Mouse (Mus musculus): ENCODE results near the gene Exog.

Exog gene

DNA sequence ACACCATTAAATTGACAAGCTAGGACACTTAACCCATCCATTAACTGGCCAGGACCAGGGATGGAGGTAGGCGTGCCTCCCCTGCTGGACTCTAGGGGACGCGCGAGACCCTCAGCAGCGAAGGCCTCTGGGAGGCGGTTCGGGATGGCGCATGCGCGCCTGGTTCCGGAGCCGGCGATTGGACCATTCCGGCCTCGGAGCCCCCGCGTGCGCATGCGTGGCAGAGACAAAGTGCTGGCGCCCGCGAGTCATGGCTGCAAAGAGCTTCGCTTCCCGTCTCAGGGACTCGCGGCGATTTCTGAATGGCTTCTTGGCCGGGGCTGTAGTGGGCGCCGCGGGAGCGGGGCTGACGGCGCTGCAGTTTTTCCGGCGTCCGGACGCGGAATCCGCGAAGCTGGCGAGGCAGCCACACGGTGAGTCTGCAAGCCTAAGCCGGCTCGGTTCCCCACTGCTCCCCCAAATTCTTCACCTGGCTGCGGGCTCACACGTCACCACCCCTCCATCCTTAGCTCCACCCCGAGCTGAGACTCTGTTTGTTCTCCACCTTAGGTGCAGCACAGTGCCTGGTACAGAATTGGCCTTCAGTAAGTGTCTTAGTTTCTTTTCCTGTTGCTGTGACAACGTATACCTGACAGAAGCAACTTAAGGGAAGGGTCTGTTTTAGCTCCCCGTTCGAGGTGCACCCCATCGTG lies at the start of gene Exog:
TSS of gene Exog (plus strand) at position 206 of the 692 bp plus-strand sequence.
- peak; percentile 72 for DNase-seq (ENCODE audit: low read depth, low spot score)

DNA sequence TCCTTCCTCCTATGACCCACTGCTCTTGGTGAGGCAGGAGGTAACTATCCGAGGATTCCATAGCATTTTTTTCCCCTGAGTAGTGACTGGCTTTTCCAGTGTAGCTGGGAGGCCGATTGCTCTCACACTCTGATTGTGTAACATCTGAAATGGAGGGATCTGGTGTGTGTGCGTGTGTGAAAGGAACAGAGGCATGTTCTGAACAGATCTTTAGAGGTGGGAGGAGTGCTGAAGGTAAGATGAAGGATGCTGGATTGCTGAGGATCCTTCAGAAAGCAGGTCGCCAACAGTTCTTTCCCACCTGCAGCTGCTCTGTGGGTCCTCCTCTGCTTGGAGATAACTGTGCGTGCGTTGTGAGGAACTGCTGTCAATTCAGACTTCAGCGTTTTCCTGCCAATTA lies 43.4 kb upstream of the Exog start:
- no peak for DNase-seq (ENCODE audit: low read depth, low spot score)

DNA sequence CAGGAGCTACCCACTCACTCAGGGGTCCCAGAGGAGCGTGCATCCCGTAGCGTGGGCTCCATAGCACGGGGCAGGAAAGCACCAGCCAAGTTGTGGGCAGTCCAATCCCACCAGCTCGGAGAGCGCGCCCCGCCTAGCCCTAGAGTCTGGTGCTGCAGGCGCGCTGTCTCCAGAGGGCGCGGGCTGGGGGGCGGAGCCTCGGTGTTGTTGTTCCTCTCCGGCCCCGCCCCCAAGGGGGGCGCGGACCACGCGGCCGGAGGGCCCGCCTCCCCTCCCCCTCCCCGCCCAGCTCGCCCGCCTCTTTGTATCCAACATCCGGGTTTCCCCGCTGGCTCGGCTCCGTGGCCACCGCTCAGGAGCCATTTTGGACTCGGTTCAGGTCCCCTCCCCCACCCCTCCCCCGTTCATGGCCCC lies 42.9 kb upstream of the Exog start, which contains the start of gene Acvr2b:
TSS of gene Acvr2b (plus strand) at position 318 of the 414 bp plus-strand sequence.
- no peak for DNase-seq (ENCODE audit: low read depth, low spot score)

DNA sequence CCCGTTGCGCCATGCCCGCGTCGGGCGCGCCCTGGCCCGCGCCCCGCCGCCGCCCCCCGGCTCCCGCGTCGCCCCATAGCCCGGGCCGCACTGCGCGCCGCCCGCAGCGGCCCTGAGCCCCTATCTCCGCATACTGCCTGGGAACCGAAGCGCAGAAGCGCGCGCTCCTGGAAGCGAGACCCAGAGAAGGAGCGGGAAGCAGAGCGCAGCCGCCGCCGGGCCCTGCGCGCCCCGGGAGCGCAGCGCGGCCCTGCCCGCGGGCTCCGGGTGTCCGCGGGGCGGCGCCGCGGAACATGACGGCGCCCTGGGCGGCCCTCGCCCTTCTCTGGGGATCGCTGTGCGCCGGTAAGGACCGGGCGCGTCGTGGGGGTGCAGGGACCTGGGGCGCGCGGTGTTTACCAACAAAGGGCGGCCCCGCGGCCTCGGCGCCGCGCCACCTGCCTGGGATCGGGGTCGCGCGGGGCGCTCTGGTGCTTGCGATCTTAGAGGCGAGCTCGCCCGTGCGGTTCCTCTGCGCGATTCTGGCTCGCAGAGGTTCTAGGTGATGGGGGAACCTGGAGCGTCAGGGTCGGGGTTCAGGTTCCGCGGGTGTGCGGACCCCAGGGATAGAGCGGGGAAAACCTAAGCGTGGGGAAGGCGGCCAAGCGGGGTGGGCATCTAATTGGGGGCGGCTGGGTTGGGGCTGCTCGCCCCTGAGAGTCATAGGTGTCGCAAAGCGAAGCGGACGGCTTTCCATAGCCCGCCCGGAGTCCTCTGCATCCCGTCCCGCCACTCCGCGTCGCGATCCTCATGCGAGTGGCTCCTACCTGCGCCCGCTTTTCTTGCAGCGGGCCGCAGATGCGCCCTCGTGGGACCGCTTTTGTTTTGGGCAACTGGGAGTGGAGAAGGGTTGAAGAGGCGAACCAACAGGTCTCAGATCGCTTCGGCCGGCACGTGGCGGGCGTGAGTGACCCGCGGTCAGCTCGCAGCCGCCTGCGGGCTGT lies 42.2 kb upstream of the Exog start:
- no peak for DNase-seq (ENCODE audit: low read depth, low spot score)

DNA sequence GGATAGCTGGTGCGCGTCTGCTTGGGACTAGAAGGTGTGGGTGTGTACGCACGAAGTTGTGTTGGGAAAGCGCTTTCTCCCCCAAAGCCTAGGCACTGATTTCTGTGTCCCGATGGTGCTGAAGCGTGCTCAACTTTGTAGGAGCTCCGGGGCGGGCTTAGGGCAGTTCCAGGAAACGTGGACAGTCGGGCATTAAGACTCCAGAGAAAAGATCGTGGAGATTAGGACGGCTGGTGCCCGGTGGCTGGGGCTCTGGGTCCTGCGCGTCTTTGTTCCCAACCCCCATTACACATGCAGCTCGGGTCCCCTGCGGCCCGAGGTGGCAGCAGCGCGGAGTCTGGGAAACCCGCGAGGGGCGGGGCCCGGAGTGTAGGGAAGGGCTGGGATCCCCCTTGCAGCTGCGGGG lies 41.5 kb upstream of the Exog start:
- DNase-seq (ENCODE audit: low read depth, low spot score), result no peak

DNA sequence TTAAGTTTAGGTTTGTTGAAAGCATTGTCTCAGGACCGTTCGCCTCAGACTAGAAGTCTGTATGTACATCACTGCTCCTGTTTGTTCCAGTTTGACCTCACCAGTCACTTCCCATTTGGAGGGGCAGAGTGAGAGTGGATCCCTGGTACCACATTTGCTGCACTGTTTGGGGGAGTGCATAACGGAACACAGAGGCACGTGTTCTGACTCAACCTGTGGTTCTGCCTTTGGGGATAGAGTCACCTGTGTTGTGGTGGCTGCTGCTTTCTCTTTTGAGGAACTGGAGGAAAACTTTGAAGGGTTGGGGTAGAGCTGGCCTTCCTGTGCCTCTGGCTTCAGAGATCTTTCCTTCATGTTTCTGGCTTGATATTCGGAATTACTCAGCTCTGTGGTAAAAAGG lies 40.7 kb upstream of the Exog start:
- DNase-seq (ENCODE audit: low read depth, low spot score), result no peak

DNA sequence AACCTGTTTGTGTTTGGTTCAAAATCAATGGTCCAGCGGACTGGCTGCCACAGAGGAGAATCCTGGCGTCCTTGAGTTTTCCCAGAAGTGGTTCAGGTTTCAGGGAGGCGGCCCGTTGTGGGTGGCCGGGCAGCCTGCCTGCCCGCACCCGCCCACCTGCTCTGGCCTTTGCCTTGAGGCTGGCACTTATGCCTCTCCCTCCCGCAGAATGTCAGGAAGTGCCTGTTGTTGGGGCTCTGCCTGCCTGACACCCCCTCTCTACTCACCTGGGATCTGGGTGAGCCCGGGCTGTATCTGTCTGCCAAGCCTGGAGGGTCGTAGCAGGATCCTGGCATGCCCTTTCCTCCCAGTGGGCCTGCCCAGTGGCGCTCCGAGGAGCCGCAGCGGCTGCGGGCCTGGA lies 36.9 kb upstream of the Exog start:
- no peak for DNase-seq (ENCODE audit: low read depth, low spot score)

DNA sequence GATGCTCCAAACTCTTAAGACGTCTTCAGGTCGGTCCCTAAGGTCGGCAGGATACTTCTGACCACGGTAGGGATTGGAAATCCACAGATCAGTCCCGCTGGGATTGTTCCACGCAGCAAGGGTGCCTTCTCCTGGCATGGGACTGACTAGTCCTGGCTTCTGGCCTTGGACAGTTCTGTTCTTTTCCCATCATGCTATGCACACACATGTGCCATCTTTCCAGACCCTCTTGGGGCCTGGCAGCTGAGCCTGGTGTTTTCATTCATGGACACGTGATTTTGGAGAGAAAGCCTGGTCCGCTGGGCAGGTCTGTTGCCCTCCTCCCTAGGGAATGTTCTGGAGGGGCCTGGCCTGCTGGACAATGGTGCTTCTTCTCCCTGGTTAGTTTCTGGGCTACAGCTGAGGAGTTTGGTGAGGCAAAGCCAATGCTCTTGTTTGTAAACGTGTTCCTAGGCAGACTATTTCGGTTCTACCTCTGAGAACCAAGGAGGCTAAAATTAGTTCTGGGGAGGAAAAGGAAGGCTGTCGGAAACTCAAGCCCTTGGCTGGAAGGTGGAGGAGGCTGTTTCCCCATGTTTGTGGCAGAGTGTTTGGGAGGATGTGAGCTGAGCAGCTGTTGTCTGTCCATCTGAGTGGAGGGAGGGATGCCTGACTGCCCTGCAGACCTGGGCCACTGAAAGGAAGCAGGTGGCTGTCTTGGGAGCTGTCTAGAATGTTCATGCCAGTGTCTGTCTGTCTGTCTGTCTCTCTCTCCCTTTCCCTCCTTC lies 35.7 kb upstream of the Exog start:
- no peak for DNase-seq (ENCODE audit: low read depth, low spot score)

DNA sequence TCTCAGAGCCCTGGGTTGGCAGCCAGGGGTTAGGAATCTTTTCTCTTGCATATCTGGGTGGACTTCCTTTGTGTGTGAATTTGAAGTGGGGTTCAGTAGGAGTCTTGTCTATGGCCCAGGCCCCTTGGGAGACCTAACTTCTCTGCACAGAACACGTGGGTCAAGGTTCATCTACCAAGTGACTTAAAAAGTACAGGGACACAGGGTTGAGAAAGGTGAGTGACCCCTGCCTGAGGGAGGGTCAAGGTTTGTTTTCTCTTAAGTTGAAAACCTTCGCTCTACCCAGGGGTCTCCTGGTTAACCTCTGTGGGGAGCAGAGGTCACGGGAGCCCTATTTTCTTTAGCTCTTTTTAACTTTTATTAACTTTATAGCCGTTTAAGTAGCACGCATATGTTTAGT lies 34.9 kb upstream of the Exog start:
- no peak for DNase-seq (ENCODE audit: low read depth, low spot score)

DNA sequence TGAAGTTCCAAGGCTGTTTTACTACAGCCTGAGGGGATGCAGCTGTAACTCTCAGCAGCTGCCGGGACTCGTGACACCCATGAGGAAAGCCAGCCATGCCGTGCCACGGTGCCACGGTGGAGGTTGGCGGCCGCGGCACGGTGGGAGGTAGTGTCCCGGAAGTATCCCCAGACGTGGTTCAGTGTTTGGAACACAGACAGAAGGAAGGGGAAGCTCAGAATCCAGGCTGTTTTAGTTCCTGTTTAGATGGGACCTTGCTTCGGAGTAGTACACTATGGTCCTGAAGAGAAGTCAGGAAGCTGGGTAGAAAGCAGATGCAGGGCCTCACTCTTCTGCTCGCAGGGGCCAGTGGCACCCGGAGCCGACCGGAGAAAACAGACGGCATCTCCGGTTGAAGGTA lies 26.7 kb upstream of the Exog start:
- DNase-seq (ENCODE audit: low read depth, low spot score), result no peak

DNA sequence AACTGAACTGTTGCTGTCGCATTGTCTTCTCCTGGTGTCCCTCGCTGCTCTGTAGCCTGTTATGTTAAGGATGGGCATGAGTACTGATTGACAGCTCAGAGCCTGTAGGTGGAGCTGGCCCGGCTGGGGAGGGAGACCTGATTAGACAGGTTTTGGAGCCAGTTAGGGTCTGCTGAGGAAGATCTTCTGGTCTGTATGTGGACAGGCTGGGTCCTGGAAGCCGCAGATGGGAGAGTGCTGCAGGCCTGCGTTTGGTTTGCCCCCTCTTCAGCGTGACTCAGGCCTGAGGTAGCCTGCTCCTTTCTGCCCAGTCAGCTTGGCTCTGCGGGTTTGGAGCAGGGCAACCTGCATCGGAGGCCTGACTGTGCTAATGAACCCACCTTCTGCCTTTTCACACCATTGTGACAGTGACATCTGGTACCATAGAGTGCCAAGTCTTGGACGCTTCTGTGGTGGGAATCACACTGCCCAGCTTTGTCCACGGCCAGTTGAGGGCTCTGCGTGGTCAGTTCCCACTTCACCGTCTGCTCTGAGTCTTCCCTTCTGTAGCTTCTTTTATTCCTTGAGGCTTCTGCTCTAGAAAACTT lies 24.8 kb upstream of the Exog start:
- DNase-seq (ENCODE audit: low read depth, low spot score), result no peak

DNA sequence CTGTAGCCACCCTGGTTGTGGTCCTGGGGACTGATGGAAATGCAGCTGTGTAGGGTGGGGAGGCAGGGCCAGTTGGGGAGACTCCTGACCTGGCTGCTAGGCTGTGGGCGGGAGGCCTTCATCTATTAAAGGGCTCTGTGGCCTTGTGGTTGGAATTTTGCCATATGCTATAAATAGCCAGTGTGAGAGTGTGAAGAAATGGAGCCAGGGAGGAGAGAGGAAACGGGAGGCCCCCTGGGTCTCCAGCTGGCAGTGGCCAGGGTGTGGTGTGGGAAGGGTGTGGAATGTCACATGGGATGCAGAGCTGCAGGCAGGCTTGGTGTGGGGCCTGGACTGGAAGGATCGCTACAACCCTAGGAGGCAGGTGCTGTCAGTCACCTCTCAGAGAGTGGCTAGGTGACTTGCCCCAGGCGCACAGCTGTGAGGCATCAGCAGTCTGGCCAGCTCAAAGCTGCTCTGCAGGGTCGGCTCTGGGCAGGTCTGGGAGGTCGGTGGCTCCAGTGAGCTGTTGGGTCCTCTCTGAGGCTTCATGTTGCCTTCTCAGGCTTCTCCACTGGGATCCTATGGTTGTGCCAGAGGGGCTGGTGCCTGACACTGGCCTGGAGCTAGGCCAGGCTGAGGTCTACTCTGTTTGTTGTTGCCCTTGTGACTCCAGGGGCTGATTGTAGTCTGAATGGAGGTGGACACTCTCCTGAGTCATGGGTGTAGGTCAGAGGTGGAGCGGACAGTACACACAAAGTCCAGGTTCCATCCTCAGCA lies 19.3 kb upstream of the Exog start:
- DNase-seq (ENCODE audit: low read depth, low spot score), result no peak

DNA sequence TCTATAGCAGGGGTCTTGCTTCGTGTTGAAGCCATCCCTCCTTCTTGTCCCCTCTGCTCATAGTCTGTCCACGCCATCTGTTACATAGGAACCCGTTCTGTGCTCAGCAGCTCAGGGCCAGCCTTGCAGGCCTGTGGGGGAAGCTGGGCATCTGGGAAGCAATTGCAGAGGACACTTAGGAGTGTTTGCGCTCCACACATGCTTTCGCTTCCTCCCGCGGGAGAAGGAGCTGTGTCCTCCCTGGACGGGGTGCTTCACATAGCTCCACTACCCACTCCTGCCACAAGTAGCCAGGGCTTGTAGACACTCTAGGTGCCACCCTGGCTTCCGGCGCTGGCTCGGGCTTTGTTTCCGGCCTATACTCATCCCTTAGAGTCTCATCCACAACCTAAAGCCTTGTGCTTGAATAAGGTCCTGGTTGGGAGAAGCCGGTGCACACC lies 18.7 kb upstream of the Exog start:
- no peak for DNase-seq (ENCODE audit: low read depth, low spot score)

DNA sequence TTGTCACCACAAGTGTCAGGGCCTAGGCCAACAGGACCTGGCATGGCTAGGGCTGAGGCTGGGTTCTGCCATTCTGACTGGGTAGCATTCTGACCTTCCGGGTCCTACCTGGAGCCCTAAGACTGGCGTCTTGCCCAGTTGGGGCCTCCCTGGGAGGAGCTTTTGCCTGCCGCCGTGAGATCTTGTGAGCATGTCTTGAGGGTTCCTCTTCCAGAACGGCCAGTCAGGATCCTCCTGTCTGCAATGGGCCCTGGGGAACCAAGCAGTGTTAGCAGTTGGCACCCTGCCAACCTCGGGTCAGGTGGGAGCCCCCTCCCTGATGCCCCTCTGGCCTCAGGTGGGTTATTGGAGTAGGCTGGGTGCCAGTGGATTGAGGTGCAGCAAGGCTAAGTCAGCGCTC lies 18.3 kb upstream of the Exog start:
- no peak for DNase-seq (ENCODE audit: low read depth, low spot score)

DNA sequence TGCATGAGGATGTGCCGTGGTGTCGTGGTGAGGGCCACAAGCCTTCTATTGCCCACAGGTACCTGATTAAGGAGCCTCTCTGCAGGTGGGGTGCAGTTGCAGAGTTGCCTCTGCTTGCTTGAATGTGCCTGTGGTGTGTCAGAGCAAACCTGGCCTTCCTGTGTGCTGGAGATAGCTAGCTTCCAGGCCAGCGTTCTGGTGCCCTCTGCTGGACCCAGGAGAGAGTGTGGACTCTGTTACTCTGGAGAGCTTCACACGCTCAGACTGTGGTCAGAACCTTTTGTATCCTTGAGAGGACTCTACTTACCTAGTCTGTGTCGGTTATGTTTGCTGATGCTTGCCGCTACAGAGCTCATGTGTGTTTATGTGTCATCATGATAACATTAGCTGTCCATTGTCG lies 14.4 kb upstream of the Exog start:
- no peak for DNase-seq (ENCODE audit: low read depth, low spot score)

DNA sequence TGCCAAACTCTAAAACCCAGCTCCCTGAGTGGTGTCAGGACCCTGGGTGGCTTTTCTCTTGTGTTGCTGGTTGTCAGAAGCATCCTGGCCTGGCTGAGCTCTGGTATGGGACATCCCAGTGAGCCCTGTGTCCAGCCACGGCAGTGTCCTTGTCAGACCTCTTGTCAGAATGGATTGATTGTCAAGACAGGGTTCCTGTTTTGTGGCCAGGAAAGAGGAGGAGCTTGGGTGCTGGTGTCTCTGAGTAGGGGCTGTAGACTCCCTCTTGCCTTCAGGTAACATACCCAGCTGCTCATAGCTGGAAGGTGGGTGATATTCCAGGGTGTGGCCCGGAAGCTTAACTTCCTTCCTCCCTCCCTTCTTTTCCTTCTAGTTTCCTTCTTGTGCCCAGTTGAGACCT lies 8.9 kb upstream of the Exog start:
- no peak for DNase-seq (ENCODE audit: low read depth, low spot score)

DNA sequence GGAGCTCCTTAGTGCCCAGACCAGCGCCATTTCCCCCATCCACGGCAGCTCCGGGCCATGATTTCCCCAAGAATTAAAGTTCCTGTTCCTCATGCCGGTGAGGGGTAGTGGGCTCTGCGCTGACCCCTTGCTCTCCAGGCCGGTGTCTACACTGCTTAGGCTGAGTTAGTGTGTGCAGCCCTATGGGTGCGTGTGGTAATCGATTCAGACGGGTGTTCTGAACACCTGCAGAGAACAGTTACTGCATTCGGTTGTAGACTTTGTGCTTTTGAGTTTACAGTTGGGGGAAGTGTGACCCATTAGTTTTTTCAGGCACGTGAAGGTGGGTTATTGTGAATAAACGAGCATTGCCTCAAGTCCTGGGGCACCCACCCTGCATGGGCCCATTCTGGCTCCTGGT lies 6.7 kb upstream of the Exog start:
- no peak for DNase-seq (ENCODE audit: low read depth, low spot score)

DNA sequence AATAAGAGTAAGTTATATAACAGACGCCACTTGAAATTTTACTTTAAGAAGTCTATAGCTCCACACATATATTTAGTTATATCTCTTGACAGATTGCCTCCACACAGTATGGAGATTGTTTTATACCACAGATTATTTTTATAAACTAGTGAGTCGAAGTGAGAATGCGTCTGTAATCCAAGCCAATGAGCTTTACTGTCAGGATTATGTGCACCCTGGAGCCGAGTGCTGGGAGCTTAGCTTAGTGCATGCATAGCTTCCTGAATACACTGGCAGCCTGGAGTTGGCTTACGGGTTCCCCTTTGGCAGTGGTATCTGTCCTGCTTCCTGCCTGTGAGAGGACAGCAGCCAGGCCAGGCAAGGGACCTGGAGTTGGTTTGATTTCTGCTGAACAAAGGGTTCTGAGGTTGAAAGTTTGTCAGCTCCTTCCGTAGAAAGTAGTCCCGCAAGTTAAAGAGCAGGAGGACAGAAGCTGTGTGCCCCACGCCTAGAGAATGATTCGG lies 6.2 kb upstream of the Exog start:
- no peak for DNase-seq (ENCODE audit: low read depth, low spot score)

DNA sequence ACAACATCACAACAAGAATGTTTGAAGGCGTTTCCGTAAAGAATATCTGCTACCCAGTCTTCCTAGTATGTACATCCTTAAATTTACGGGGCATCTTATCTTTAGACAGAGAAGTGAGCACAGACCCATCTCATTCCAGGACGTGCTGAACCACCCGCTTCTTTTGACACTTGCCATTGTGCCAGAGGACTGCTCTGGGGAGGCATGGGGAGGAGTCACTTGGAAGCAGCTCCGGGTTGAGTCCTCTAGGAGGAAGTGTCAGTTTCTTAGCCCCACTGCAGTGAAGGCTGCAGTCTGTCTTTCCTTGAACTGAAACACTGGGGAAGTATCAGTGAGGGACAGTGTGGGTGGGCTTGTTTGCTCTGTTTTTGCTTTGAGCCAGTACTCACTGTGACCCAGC lies 994 bp downstream of the Exog start:
- no peak for DNase-seq (ENCODE audit: low read depth, low spot score)

DNA sequence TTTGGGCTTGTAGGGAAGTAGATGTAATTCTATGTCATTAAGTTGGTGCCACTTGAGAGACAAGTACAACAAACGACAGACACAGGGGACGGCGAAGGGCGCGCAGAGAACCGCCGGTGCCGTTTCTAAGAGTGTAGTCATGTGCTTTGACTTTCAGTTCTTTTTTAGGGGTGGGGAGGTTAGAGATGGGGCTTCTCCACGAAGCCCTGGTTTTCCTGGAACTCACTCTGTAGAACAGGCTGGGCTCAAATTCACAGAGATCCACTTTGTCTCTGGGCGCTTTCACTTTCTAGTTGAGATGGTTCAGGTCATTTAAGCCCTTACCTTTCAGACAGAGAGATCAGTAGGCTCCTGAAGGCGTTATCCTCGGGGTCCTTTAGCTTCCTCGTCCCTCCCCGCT lies 11.2 kb downstream of the Exog start:
- no peak for DNase-seq (ENCODE audit: low read depth, low spot score)

DNA sequence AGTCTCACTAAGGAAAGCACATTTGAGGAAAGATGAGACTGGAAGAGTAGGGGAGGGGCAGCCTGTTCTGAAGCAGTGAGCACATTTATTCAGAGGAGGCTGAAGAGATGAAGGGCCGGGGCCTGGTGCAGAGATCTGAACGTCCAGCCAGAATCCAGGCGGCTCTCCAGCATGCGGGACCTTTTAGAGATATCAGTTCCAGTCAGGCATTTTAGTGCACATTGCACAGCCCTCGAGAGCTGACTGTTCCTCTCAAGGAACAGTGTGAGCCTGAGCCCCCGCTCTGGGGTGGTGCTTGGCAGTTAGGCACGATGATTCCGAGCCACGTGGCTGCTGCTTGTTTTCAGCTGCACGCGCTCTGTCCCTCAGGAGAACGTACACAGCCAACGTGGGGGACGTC lies 12.4 kb downstream of the Exog start:
- no peak for DNase-seq (ENCODE audit: low read depth, low spot score)
